Mouse (Mus musculus) heart, adult 9 months (tissue): ENCODE measurements around the gene Rangap1.
"Not testable (repeated sequence)": the region's sequence is repeated elsewhere in the genome, so short reads cannot be mapped to it uniquely, and the experiment has no call there.

Source experiments
- DNase-seq, 2 experiments: peaks; one replicate each; pipeline ENCODE4 v3.0.0; 2022; ENCODE audit warnings: low spot score in 2 of 2

Gene Rangap1

DNA sequence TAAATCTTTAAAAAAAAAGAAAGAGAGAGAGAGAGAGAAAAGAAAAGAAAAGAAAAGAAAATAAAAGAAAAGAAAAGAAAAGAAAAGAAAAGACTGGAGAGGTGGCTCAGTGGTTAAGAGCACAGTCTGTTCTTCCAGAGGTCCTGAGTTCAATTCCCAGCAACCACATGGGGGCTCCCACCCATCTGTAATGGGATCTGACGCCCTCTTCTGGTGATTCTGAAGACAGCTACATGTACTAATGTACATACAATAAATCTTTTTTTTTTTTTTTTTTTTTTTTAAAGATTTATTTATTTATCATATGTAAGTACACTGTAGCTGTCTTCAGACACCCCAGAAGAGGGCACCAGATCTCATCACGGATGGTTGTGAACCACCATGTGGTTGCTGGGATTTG lies 3.0 kb downstream of the Rangap1 start:
- not testable (repeated sequence) for DNase-seq

DNA sequence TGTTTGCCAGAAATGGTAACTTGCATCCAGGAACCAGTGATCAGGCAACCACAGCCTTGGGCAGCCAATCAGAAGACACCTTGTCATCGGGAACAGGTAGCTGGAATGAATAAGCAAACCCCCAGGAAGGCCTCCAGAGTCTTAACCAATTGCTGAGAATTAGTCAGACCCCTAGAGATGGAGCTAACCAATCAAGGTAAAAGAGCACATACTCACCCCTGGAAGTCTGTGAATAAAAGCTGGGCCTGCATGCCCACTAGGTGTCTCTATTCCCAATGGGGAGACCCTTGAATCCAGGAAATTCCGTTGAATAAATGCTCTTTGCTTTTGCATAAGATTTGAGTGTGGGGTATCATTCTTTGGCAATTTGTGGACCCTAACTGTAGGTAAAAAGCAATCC lies 5.4 kb downstream of the Rangap1 start:
- no peak for DNase-seq

GRCm38 (mm10) chr15:81739296-81739695 lies 6.0 kb downstream of the Rangap1 start:
- no peak for DNase-seq

- no peak for DNase-seq
Measured at GRCm38 (mm10) chr15:81735075-81735474, 10.3 kb downstream of the Rangap1 start.

GRCm38 (mm10) chr15:81729792-81730635 lies 15.3 kb downstream of the Rangap1 start:
- peak; percentile 98 to 99 for DNase-seq

DNA sequence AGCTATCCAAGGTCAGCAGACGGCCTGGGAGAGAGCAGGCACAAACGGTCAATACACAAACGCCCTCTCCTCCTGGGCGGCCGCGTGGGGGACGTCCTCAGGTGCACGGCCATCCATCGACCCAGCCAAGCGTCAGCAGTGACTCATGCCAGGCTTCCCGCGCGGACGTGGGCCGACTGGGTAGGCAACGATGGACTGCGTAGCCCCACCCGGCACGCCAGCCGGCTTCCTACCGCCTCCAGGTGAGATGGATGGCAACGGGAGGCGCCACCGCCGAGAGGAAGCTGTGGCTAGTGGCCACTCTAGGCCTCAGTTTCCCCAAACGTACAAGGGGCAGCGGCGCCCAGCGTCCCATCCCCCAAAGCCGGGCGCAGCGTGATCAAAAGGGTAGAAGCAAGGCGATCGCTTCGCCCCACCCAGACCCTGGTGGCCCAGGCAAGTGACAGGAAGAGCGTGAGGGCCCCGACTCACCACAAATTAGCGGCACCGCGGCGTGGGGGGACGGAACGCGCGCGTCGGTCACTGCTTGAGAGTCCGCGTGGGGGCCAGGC lies 16.0 kb downstream of the Rangap1 start:
- peak in 1 of 2 experiments; percentile 24 for DNase-seq

DNA sequence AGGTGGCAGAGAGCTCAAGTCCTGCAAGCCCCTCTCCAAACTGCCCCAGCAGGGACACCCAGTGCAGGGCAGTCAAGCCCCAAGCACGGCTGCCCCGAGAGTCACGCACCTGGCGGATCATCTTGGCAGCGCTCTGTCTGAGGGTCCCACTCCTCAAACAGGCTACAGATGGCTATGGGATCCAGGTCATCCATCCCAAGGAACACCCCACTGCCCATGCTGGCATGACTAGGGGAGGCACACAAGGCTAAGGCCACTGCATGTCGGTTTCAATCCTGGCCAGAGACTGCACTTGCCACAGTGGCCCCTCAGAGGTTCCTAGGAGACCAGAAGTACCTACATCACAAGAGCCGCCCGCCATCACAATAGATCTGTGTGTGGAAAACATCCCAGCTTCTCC lies 19.4 kb downstream of the Rangap1 start:
- DNase-seq = no peak

- DNase-seq = no peak
Measured at GRCm38 (mm10) chr15:81723653-81724052, 21.7 kb downstream of the Rangap1 start.

DNA sequence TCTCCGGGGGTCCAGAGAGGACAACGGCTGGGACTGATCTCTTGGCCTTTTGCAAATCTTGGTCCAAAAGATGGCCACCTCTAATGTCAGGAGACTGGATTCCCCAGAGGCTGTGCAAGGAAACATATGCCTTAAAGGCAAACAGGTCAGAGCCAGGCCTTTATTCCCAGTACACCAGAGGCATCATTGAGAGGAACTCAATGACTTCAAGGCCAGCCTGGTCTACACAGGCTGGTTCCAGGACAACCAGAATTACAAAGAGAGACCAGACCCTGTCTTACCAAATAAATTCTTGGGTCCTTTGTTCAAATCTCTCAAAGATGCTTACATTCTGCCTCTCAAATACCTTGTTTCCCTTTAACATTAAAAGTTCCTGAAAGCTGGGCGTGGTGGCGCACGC lies 23.0 kb downstream of the Rangap1 start:
- DNase-seq = no peak

GRCm38 (mm10) chr15:81719139-81719531 lies 26.2 kb downstream of the Rangap1 start:
- DNase-seq = no peak

- no peak for DNase-seq
Measured at GRCm38 (mm10) chr15:81718336-81719138, 26.8 kb downstream of the Rangap1 start.

DNA sequence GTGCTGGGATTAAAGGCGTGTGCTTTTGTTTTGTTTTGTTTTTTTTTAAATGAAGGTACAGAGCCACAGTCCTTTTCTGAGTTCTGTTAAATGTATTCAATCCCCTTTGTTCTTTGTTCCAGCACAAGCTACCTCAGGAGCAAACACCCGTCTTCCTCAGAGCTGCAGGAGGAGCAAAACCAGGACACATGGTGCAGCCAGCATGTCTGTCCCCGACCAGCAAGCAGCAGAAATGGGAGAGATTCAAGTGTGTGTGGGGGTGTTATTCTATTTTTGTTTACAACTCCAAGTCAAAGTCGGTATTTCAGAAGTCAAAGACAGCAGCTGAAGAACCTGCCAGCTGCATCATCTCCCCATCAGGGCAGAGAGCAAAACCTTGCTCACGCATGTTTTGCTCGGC lies 31.6 kb downstream of the Rangap1 start:
- no peak for DNase-seq

- DNase-seq = no peak
Measured at GRCm38 (mm10) chr15:81710801-81711200, 34.5 kb downstream of the Rangap1 start.

- no peak for DNase-seq
Measured at GRCm38 (mm10) chr15:81709686-81710085, 35.6 kb downstream of the Rangap1 start.

DNA sequence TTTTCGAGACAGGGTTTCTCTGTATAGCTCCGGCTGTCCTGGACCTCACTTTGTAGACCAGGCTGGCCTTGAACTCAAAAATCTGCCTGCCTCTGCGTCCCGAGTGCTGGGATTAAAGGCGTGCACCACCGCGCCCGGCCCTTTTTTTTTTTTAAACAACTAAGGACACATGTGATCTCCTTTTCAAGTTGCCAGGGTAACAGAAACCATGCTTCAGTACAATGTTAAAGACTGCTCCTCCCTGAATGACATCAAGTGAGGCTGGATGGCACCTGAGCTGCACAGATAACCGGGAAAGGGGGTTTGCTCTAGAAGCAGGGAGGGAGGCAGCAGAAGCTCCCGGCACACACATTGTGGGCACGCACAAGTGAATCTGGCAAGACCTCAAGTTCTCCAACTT lies 36.3 kb downstream of the Rangap1 start:
- no peak for DNase-seq

DNA sequence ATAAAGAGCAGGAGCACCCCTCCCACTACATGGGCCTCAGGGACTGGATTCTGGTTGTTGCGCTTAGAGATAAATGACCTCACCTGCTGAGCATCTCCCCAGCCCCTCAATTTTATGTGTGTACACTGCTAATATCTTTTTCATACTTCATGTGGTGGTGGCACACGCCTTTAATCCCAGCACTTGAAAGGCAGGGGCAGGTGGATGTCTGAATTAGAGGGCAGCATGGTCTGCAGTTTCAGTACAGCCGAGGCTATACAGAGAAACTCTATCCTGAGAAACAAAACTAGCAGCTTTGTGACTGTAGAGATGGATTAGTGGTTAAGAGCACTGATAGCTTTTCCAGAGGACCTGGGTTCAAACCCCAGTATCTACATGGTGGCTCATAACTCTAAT lies 42.2 kb downstream of the Rangap1 start:
- no peak for DNase-seq

GRCm38 (mm10) chr15:81702306-81703093 lies 42.8 kb downstream of the Rangap1 start:
- no peak for DNase-seq

DNA sequence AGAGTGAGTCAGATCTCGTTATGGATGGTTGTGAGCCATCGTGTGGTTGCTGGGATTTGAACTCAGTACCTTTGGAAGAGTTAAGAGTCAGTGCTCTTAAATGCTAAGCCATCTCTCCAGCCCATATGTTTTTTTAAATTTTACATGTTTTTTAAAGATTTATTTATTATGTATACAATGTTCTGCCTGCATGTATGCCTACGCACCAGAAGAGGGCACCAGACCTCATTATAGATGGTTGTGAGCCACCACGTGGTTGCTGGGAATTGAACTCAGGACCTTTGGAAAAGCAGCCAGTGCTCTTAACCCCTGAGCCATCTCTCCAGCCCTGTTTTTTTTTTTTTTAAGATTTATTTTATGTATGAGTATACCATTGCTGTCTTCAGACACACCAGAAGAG lies 44.0 kb downstream of the Rangap1 start:
- DNase-seq = not testable (repeated sequence)

GRCm38 (mm10) chr15:81700601-81701000 lies 44.7 kb downstream of the Rangap1 start:
- DNase-seq = no peak

- no peak for DNase-seq
Measured at GRCm38 (mm10) chr15:81700161-81700560, 45.2 kb downstream of the Rangap1 start.

DNA sequence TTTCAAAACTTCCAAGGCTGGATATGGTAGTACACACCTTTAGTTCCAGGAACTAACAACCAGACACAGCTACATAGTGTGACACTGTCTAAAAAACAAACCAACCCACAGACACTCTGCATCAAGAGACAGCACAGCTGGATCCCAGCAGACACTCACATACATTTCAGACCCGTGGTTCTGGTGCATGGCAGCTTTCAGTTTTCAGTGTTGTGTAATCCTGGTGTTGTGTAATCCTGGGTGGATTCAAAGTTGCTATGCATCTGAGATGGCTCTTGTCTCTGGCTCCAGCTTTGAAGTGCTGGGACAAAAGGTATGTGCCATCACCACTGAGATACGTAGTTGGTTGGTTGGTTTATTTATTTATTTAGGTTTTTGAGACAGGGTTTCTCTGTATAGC lies 46.8 kb downstream of the Rangap1 start:
- no peak for DNase-seq

DNA sequence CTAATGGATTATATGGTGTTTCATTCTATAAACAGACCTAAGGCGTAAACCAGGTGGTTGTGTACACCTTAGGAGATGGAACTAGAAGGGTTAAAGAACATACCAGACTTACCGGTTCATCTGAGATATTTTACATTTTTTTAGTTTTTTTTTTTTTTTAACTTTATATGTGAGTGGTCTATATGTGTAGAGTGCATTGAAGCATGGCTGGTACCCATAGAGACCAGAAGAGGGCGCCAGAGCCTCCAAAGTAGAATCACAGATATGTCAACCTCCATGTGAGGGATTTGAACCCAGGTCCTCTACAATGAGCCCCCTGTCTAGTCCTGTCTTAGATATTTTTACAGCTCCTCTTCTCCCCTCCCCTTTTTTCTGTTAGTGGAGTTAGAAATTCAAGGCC lies 47.5 kb downstream of the Rangap1 start:
- no peak for DNase-seq
